Mouse (Mus musculus): ENCODE data around the gene Cuedc1.
"Not testable (repeated sequence)": the region's sequence is repeated elsewhere in the genome, so short reads cannot be mapped to it uniquely, and the experiment has no call there.

Cuedc1 gene

DNA sequence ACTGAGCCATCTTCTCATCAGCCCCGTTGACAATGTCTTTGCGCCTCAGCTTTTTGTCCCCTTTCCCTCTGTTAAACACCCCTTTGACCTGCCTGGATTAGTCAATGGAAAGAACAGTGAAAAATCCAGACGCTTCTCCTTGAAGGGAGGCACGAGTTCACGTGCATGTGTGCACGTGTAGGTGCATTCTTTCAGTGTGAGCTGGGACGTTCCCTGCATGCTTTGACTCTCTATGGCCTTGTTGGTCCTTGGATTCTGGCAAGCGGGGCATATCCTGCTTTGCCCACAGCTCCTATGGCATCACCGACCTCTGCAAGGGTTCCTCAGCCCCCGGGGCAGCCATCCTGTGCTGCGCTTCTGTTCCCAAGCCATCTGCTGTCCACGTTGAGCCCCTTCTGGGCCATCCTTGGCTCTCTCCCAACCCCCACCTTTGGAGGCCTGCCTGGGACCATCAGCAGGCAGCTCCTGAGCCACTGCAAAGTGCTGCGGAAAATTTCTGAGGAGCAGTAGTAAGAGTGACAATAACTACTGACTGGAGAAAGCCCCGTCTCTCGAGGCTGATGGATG lies 74.1 kb downstream of the Cuedc1 start:
- DNase-seq (ENCODE audit: low spot score in 2 of 2), result no peak

- no peak for DNase-seq (ENCODE audit: low spot score in 2 of 2)
These were observed 74.9 kb downstream of the Cuedc1 start for GRCm38 (mm10) chr11:88172601-88173325.

- DNase-seq (ENCODE audit: low spot score in 2 of 2), result no peak
These were observed 75.6 kb downstream of the Cuedc1 start for GRCm38 (mm10) chr11:88173386-88174025.

- DNase-seq (ENCODE audit: low spot score in 2 of 2), result no peak
These were observed 82.7 kb downstream of the Cuedc1 start for GRCm38 (mm10) chr11:88180467-88180958.

DNA sequence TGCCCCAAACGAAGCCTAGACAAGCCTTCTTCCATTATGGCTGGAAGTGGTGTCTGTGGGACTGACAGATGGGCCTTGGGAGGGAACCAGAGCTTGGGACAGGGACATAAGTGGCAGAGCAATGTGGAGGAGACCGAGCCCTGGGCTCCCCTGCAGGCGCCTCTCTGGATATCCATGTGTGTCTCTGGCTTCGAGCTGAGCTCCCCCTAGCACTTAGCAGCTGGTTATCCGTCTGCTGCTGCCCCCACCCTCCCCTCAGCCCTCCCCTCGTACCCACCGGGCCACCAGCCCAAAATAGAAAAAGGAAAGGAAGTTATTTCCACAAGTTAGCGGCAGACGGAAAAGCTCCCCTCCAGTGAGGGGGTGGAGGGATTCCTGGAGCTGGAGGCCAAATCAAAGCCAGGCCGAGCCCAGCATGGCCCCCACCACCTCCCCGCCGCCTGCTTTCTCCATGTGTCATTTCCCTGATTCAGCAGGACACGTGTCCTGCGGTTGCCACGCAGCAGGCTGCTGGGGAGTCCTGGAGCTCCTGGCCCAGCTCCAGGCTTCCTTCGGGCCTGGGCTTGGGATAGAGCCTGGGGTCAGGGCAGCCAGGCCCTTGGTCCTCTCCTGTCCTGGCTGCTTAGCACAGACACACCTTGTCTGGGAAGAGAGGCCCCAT lies 83.2 kb downstream of the Cuedc1 start:
- DNase-seq (ENCODE audit: low spot score in 2 of 2), result peak in 1 of 2 experiments; percentile 19

- DNase-seq (ENCODE audit: low spot score in 2 of 2), result no peak
These were observed 86.8 kb downstream of the Cuedc1 start for GRCm38 (mm10) chr11:88184632-88185180.

GRCm38 (mm10) chr11:88186078-88186946 lies 88.5 kb downstream of the Cuedc1 start:
- DNase-seq (ENCODE audit: low spot score in 2 of 2), result no peak

DNA sequence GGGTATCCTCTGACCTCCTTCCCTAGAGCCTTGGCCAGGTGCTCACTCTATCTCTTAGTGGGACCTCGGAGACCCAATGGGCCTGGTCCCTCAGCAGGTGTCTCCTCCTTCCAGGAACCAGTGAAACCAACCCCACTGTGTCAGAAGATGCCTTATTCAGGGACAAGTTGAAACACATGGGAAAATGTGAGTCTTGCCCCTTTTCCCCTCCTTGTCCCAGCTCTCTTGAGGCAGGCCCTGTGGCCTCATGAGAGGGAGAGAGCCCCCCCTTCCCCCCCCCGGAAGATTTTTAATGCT lies 89.0 kb downstream of the Cuedc1 start:
- DNase-seq (ENCODE audit: low spot score in 2 of 2), result no peak

- DNase-seq (ENCODE audit: low spot score in 2 of 2), result peak; percentile 65 to 73
These were observed 89.7 kb downstream of the Cuedc1 start for GRCm38 (mm10) chr11:88187417-88188133.

DNA sequence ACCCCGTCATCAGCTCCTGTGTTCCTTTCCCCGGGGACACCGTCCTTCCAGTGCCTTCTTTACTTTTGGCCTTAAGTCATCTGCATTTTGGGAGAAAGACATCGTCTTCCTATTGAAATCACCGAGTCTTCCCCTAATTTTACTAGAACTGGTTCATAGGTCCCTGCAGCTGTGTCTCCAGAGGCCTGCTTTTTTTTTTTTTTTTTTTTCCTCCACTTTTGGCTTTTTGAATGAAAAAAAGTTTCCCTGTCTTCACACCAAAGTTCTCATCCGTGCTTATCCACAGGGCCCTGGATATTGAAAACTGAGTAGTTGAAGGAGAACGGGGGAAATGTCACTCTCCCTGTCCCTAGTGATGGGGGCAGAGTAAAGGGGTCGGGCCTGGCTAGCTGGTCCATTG lies 90.4 kb downstream of the Cuedc1 start:
- no peak for DNase-seq (ENCODE audit: low spot score in 2 of 2)

- DNase-seq (ENCODE audit: low spot score in 2 of 2), result no peak
These were observed 90.8 kb downstream of the Cuedc1 start for GRCm38 (mm10) chr11:88188635-88189034.

DNA sequence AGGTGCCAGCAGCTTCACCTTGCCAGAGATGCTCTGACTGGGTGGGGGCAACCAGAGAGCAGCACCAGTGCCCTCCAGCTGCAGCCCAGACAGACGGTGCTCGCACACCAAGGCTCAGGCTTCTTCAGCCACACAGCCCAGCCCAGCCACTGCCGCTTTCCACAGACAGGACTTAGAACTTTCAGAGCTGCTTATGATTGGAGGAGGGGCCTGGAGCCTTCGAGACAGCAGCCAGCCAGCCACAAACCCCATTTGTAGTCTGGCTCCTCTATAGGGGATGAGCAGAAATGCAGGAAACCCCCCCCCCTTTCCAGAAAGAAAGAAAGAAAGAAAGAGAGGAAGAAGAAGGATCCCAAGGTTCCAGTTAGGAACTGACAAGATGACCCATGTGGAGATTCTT lies 94.7 kb downstream of the Cuedc1 start:
- no peak for DNase-seq (ENCODE audit: low spot score in 2 of 2)

DNA sequence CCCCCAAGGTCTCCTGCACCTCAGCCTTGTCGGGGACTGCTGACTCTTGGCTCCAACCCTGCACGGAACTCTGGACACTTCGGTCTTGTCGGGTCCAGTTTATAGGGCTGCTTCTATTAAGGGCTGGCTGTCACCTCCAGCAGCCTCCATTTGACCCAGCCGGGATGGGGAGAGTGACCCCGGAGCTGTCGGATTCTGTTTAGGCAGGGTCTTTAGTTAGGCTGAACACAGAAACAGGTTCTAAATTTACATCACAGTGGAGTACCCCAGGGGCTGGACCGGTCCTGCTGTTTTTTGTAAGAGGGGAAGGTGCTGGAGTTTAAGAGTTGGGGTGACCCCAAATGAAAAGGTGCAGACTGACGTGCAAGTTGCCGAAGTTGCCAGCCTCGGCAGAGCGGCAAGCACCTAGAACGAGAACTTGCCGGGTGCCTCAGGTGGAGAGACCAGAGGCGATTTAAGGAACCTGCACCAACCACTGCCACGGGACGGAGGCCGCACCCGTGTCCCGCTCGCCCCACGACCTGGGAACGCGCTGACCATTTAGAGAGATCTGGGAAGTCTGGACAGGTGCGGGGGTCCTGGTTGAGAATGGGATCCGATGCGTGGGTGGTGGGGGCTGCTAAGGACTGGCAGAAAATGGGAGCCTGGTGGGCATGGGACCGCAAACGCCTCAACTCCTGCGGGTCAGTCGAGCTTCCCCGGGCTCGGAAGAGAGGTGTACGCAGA lies 95.4 kb downstream of the Cuedc1 start:
- DNase-seq (ENCODE audit: low spot score in 2 of 2), result no peak

DNA sequence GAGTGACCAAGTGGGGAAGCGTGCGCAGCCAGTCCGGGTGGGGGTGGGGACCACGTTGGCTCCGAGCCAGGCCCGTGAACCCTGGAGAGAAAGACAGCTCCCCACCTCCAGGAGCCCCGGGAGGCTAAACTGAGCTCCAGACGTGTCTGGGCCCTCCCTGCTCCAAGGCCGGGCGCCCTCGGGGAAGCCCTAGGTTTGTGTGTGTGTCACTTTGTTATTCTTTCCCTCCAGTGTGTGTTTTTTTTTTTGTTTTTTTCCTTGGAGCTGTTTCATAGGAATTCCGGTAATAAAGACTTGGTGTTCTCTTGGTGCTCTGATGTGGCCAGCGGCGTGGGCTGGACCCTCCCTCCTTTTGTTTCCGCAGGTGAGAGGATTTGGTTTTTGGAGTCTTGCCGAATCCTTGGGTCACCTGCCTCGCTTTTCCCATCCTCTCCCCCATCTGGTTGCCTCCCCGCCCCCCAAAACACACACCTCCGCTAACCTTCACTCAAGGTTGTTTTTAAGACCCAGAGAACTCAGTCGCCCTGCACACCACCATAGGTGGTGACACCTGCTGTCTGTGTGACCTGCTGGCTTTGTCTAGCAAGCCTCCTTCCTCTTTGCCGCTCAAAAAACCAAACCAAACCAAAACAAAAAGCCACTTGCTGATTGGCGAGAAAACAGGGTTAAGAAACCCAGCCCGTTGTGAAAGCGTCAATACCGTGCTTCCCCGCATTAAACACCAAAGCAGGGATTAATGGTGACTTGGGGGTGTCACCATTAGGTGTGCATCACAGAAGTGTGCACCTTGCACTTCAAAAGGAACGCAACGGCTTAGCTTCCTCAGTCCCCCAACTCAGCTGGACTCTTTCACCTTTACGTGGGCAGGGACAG lies 96.2 kb downstream of the Cuedc1 start:
- DNase-seq (ENCODE audit: low spot score in 2 of 2), result no peak

DNA sequence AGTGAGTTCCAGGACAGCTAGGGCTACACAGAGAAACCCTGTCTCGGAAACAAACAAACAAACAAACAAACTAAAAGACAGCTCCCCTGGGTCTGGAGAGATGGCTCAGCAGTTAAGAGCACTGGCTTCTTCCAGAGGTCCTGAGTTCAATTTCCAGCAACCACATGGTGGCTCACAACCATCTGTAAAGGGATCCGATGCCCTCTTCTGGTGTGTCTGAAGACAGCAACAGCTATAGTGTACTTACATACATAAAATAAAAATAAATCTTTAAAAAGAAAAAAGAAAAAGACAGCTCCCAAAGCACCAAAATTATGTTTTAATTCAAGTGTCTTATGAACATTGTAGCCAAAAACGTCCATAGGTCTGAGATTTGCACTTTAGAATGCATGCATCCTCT lies 97.8 kb downstream of the Cuedc1 start:
- not testable (repeated sequence) for DNase-seq (ENCODE audit: low spot score in 2 of 2)

- DNase-seq (ENCODE audit: low spot score in 2 of 2), result peak in 1 of 2 experiments; percentile 29
These were observed 99.3 kb downstream of the Cuedc1 start for GRCm38 (mm10) chr11:88197153-88197576.

GRCm38 (mm10) chr11:88198223-88198622 lies 100.4 kb downstream of the Cuedc1 start:
- DNase-seq (ENCODE audit: low spot score in 2 of 2), result no peak

- DNase-seq (ENCODE audit: low spot score in 2 of 2), result no peak
These were observed 103.3 kb downstream of the Cuedc1 start for GRCm38 (mm10) chr11:88201172-88201571.

- no peak for DNase-seq (ENCODE audit: low spot score in 2 of 2)
These were observed 104.2 kb downstream of the Cuedc1 start for GRCm38 (mm10) chr11:88202077-88202476.

Data from frontal cortex, postnatal 25 days (tissue).